ENCODE assay signal across 8 mouse cellular contexts in genomic region chr8:88282684-88283083, GRCm38 (mm10). TPM values are rescaled to one million over a fixed set of nuclear protein-coding genes. Genes with fewer than 3 reads are reported as not detected.
A peak's percentile ranks its signal among the peaks of the same experiment; 100 is the strongest.
DNase-seq lines count a peak whose midpoint lies in the region; ATAC-seq lines count a peak whose summit lies in the region.

No protein-coding gene starts in this region.

- intact Hi-C loops in left cerebral cortex, postnatal 4 days (cut with DNase I), result no loop called here

- ATAC-seq in cerebellum, adult (ENCODE audit: insufficient number of reproducible peaks, low FRiP score, low TSS enrichment), result no peak

- DNase-seq in spleen, adult 18-20 months, result peak; percentile 50 to 53
- no peak for DNase-seq in spleen, postnatal 14 days (ENCODE audit: low spot score in 2 of 2)
- peak; percentile 49 for DNase-seq in fat pad, adult 2 months (ENCODE audit: extremely low read depth, low read depth, low spot score)
- peak; percentile 53 to 56 for DNase-seq in kidney, postnatal 36 days
- DNase-seq in spleen, postnatal 36 days (ENCODE audit: low spot score in 2 of 2), result peak; percentile 80 to 83
- DNase-seq in left cerebral cortex, postnatal 4 days, result no peak
- no peak for DNase-seq in retina, embryonic 14.5 days (ENCODE audit: low spot score)

RNA-seq across cellular contexts. Expression of gene Adcy7, which starts 10.5 kb away (rescaled TPM):
- 10 to 100 TPM; 10.1 TPM for total RNA-seq in left cerebral cortex, postnatal 4 days (2021)

Comparison
In these comparisons a context has a peak if more than half of its experiments do, and no peak if none do; other contexts are left out.
1. DNase-seq: peak in spleen, adult 18-20 months (2 of 2), fat pad, adult 2 months (single experiment), kidney, postnatal 36 days (2 of 2) and spleen, postnatal 36 days (2 of 2); none in spleen, postnatal 14 days (0 of 2), left cerebral cortex, postnatal 4 days (single experiment) and retina, embryonic 14.5 days (single experiment).